Mouse (Mus musculus): ENCODE data around the gene Gm10639. TPM values are rescaled to one million over a fixed set of nuclear protein-coding genes. Genes with fewer than 3 reads are reported as not detected.

The Gm10639 gene
- polyA plus RNA-seq, 1 experiment from 2014 or later, result not detected

DNA sequence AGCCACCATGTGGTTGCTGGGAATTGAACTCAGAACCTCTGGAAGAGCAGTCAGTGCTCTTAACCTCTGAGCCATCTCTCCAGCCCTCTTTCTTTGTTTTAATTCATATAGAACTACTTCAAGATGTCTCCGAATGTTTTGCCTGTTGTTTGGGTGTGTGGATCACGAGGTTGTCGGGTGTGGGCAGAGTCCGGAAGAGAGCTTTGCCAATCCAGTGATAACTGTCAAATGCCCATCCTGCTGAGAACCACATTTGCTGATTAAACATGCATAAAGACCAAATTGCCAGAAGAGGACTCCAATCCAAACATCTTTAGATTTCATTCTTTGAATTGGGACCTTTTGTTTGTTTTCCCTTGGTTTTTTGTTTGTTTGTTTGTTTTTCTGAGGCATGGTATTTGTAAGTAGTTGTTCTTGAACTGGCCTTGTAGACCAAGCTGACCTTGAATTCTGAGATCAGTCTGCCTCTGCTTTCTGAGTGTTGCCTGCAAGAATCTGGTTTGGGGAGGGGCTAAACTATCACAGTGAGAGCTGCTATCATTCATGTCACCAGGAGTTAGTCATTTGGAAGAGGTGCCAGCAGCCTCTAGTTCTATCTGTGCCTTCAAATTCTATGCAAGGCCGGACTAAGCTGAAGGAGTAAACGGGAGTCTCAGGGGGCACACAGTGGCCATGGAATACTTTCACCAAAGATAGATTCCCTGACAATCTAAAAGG lies 61.9 kb downstream of the Gm10639 start:
- no peaks in the 10 kb centered on the region for H3K36me3 ChIP-seq (ENCODE audit: control insufficient read depth, insufficient read depth, low read length)
- WGBS, result 90% methylated on average over 6 of the region's 6 CpGs
- no peak overlapping the region for H3K4me2 ChIP-seq (ENCODE audit: low read depth)
- ATAC-seq (ENCODE audit: insufficient read depth, low FRiP score, low TSS enrichment) (no peak), DNase-seq (ENCODE audit: low spot score) (no peak)
- no peaks in the 10 kb centered on the region for H3K9me3 ChIP-seq (ENCODE audit: control insufficient read depth, low read length)
- no peaks in the 10 kb centered on the region for H3K4me1 ChIP-seq (ENCODE audit: control insufficient read depth, insufficient read depth, low read length)
- no peak overlapping the region for H3K9ac ChIP-seq (ENCODE audit: low read length)
- no peak overlapping the region for H3K27ac ChIP-seq (ENCODE audit: low read depth, low read length)
- H3K27me3 ChIP-seq (ENCODE audit: control insufficient read depth, insufficient read depth, low read length), result no peaks in the 10 kb centered on the region
- no peak overlapping the region for H3K4me3 ChIP-seq (ENCODE audit: low read depth, low read length)

Other genes with a start within 250 kb of the Gm10639 start
- gene Gcm1, start 238.0 kb upstream of the Gm10639 start, polyA plus RNA-seq (2014; fragmentation: Nextera tagmentation; extraction: Ambion mirVana), result not detected in 2 replicates
- 36.9 and 38.9 TPM in 2 replicates for gene Fbxo9, start 180.9 kb upstream of the Gm10639 start, polyA plus RNA-seq (2014; fragmentation: Nextera tagmentation; extraction: Ambion mirVana)
- 35.9 and 36.3 TPM in 2 replicates for gene Ick, start 180.7 kb upstream of the Gm10639 start, polyA plus RNA-seq (2014; fragmentation: Nextera tagmentation; extraction: Ambion mirVana)
- 54.3 and 72.3 TPM in 2 replicates for gene Gsta4, start 107.1 kb upstream of the Gm10639 start, polyA plus RNA-seq (2014; fragmentation: Nextera tagmentation; extraction: Ambion mirVana)
- gene Gsta1, start 59.3 kb upstream of the Gm10639 start, polyA plus RNA-seq (2014; fragmentation: Nextera tagmentation; extraction: Ambion mirVana), result not detected in 2 replicates
- not detected in 2 replicates for gene Gm3776, start 32.8 kb upstream of the Gm10639 start, polyA plus RNA-seq (2014; fragmentation: Nextera tagmentation; extraction: Ambion mirVana)
- not detected in 2 replicates for gene Omt2a, start 24.9 kb downstream of the Gm10639 start, polyA plus RNA-seq (2014; fragmentation: Nextera tagmentation; extraction: Ambion mirVana)
- not detected in 2 replicates for gene Omt2b, start 37.7 kb downstream of the Gm10639 start, polyA plus RNA-seq (2014; fragmentation: Nextera tagmentation; extraction: Ambion mirVana)
- gene Gsta2, start 65.9 kb downstream of the Gm10639 start, polyA plus RNA-seq (2014; fragmentation: Nextera tagmentation; extraction: Ambion mirVana), result not detected in 2 replicates
- gene Dppa5a, start 78.3 kb downstream of the Gm10639 start, polyA plus RNA-seq (2014; fragmentation: Nextera tagmentation; extraction: Ambion mirVana), result 0.41 and 0.72 TPM in 2 replicates
- 1.3 and 1.7 TPM in 2 replicates for gene Ooep, start 88.8 kb downstream of the Gm10639 start, polyA plus RNA-seq (2014; fragmentation: Nextera tagmentation; extraction: Ambion mirVana)
- gene Ddx43, start 105.9 kb downstream of the Gm10639 start, polyA plus RNA-seq (2014; fragmentation: Nextera tagmentation; extraction: Ambion mirVana), result 0.28 and 0.50 TPM in 2 replicates
- 0.84 and 0.93 TPM in 2 replicates for gene Cgas, start 153.3 kb downstream of the Gm10639 start, polyA plus RNA-seq (2014; fragmentation: Nextera tagmentation; extraction: Ambion mirVana)
- gene Mto1, start 158.3 kb downstream of the Gm10639 start, polyA plus RNA-seq (2014; fragmentation: Nextera tagmentation; extraction: Ambion mirVana), result 23.1 and 23.4 TPM in 2 replicates
- gene Gm17324, start 158.9 kb downstream of the Gm10639 start, polyA plus RNA-seq (2014; fragmentation: Nextera tagmentation; extraction: Ambion mirVana), result 1.0 TPM in 1 of 2 replicates, not detected in the other
- gene Eef1a1, start 199.2 kb downstream of the Gm10639 start, polyA plus RNA-seq (2014; fragmentation: Nextera tagmentation; extraction: Ambion mirVana), result 4,747 and 4,837 TPM in 2 replicates

Data from neural tube, embryonic 11.5 days (tissue).